ENCODE assay signal across 15 mouse cellular contexts in the genomic region with DNA sequence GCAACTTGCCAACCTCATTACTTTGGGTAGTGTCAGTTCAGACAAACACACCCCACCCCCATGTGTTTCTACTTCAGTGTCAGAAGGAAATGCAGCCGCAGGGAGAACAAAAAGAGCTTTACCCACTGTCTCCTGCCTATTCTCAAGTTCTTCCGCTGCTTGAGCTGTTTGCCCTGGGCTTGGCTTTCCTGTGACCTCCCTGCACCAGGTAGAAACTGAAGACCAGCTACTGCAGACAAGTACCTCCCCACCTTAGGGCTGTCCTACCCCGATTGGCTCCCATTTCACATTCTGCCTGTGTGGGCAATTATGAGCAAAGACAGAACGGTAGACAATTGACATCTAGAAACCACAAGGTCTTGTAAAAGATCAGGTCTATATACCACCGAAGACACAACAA. TPM values are rescaled to one million over a fixed set of nuclear protein-coding genes. Genes with fewer than 3 reads are reported as not detected.
DNase-seq lines count a peak whose midpoint lies in the region; ATAC-seq and TF ChIP-seq lines count a peak whose summit lies in the region.
"Had no signal": no experiment of that assay in that cellular context is flagged by ENCODE, and none has a peak within 500 bp of the region (broad histone marks: within the 10 kb centered on the region; RNA-seq: fewer than 3 reads in every experiment).

A gene (plus strand): TSS at position 100 of the 400 bp plus-strand sequence.

- no peak for TF ChIP-seq POLR2A in cerebellum, adult 2 months (IDR thresholded peaks at IDR 0.05; ENCODE audit: borderline replicate concordance, insufficient read depth, low read length)

- no peak within 1 kb of the TSS for H3K4me2 ChIP-seq in forebrain, embryonic 12.5 days
- H3K4me2 ChIP-seq: lung, embryonic 15.5 days; midbrain, embryonic 13.5 days had no signal

- no peak for TF ChIP-seq CTCF in cerebellum, adult 2 months (IDR thresholded peaks at IDR 0.05; ENCODE audit: borderline replicate concordance, insufficient read depth, low read depth, low read length)

- DNase-seq in CD4-positive helper T cell, adult 2 months (ENCODE audit: low read depth, low spot score), result peak; percentile 88
- peak; percentile 77 for DNase-seq in CD4-positive, CD25-positive, alpha-beta regulatory T cell, adult 2 months (ENCODE audit: low read depth, low spot score)
- DNase-seq in induced T-regulatory cell, adult 2 months (ENCODE audit: low read depth), result peak; percentile 85
- DNase-seq in spleen, postnatal 36 days (ENCODE audit: low spot score in 2 of 2), result peak; percentile 45 to 52
- no peak for DNase-seq in adrenal gland, adult 8-10 months
- no peak for DNase-seq in cerebellum, adult 2 months
- DNase-seq: kidney, postnatal 14 days had no signal

- H3K27ac ChIP-seq in forebrain, embryonic 12.5 days, result no peak within 1 kb of the TSS
- H3K27ac ChIP-seq in cerebellum, adult 2 months (ENCODE audit: insufficient read depth, low read length), result no peak within 1 kb of the TSS
- H3K27ac ChIP-seq: lung, embryonic 15.5 days; midbrain, embryonic 13.5 days had no signal

- H3K36me3 ChIP-seq in forebrain, embryonic 12.5 days (replicated peaks), result no peaks in the 10 kb centered on the region
- H3K36me3 ChIP-seq: lung, embryonic 15.5 days; midbrain, embryonic 13.5 days had no signal

- no peak within 1 kb of the TSS for H3K4me3 ChIP-seq in forebrain, embryonic 12.5 days (replicated peaks)
- H3K4me3 ChIP-seq in cerebellum, adult 2 months (replicated peaks; ENCODE audit: insufficient read depth, low read depth, low read length), result no peak within 1 kb of the TSS
- H3K4me3 ChIP-seq: erythroblast, embryonic 14.5 days; lung, embryonic 15.5 days; midbrain, embryonic 13.5 days had no signal

- no peaks in the 10 kb centered on the region for H3K4me1 ChIP-seq in forebrain, embryonic 12.5 days
- no peaks in the 10 kb centered on the region for H3K4me1 ChIP-seq in cerebellum, adult 2 months (ENCODE audit: control insufficient read depth, insufficient read depth, low read length)
- H3K4me1 ChIP-seq: lung, embryonic 15.5 days; midbrain, embryonic 13.5 days had no signal

- WGBS in forebrain, embryonic 12.5 days, result 62% methylated on average over 5 of the region's 5 CpGs
- 79% methylated on average over 5 of the region's 5 CpGs for WGBS in cerebellum, adult 2 months

- H3K9ac ChIP-seq in forebrain, embryonic 12.5 days, result no peak within 1 kb of the TSS
- H3K9ac ChIP-seq: lung, embryonic 15.5 days; midbrain, embryonic 13.5 days had no signal

- no peaks in the 10 kb centered on the region for H3K27me3 ChIP-seq in forebrain, embryonic 12.5 days
- H3K27me3 ChIP-seq in cerebellum, adult 2 months (ENCODE audit: control insufficient read depth, insufficient read depth, low read length), result no peaks in the 10 kb centered on the region
- H3K27me3 ChIP-seq: lung, embryonic 15.5 days; midbrain, embryonic 13.5 days had no signal

- ATAC-seq in forebrain, embryonic 12.5 days (ENCODE audit: low FRiP score), result no peak
- ATAC-seq: intestine, embryonic 16.5 days; midbrain, embryonic 13.5 days had no signal

- H3K9me3 ChIP-seq in forebrain, embryonic 12.5 days, result no peaks in the 10 kb centered on the region
- H3K9me3 ChIP-seq: lung, embryonic 15.5 days; midbrain, embryonic 13.5 days had no signal

RNA-seq across cellular contexts. Expression of the gene that starts here (rescaled TPM):
- polyA plus RNA-seq in forebrain, embryonic 12.5 days (2016; fragmentation: Nextera tagmentation; extraction: Ambion mirVana), result not detected in 2 replicates
- under 1 TPM; 0.06 to 0.65 (median 0.25) TPM for total RNA-seq in adrenal gland, adult 8-10 months (2022)
- not detected in 2 replicates for polyA plus RNA-seq in cerebellum, adult 2 months (2012; rRNA removed)
- polyA plus RNA-seq: erythroblast, embryonic 14.5 days; gonadal fat pad, adult 2 months; midbrain, embryonic 13.5 days; neural tube, embryonic 11.5 days; stomach, embryonic 14.5 days had no signal

Comparison
In these comparisons a context has a peak if more than half of its experiments do, and no peak if none do; other contexts are left out.
1. DNase-seq: peak in CD4-positive helper T cell, adult 2 months (single experiment), CD4-positive, CD25-positive, alpha-beta regulatory T cell, adult 2 months (single experiment), induced T-regulatory cell, adult 2 months (single experiment) and spleen, postnatal 36 days (2 of 2); none in adrenal gland, adult 8-10 months (single experiment) and cerebellum, adult 2 months (0 of 2).